Mouse (Mus musculus) induced T-regulatory cell, adult 2 months (primary cell): Measurements from ENCODE around the gene Ip6k3.

Experiments
- DNase-seq: peaks from one replicate; pipeline ENCODE4 v3.0.0-alpha.2; 2012; ENCODE audit warnings: low read depth

The Ip6k3 gene

GRCm38 (mm10) chr17:27152976-27153723 is 14.4 kb downstream of the Ip6k3 start:
- no peak for DNase-seq

GRCm38 (mm10) chr17:27151411-27151810 is 16.2 kb downstream of the Ip6k3 start:
- DNase-seq, result peak; percentile 53

- no peak for DNase-seq
These were observed 16.7 kb downstream of the Ip6k3 start for GRCm38 (mm10) chr17:27150871-27151270.

- DNase-seq, result no peak
These were observed 21.2 kb downstream of the Ip6k3 start for GRCm38 (mm10) chr17:27146323-27146923.

- DNase-seq, result no peak
These were observed 23.4 kb downstream of the Ip6k3 start for GRCm38 (mm10) chr17:27144152-27144551.

GRCm38 (mm10) chr17:27141971-27142450 is 25.6 kb downstream of the Ip6k3 start:
- DNase-seq, result no peak

GRCm38 (mm10) chr17:27140262-27140661 is 27.3 kb downstream of the Ip6k3 start:
- no peak for DNase-seq

- DNase-seq, result no peak
These were observed 28.3 kb downstream of the Ip6k3 start for GRCm38 (mm10) chr17:27139304-27139703.

- no peak for DNase-seq
These were observed 29.2 kb downstream of the Ip6k3 start for GRCm38 (mm10) chr17:27138396-27138795.

GRCm38 (mm10) chr17:27134715-27135114 is 32.9 kb downstream of the Ip6k3 start:
- DNase-seq, result peak; percentile 19

- no peak for DNase-seq
These were observed 33.4 kb downstream of the Ip6k3 start for GRCm38 (mm10) chr17:27134187-27134586.

GRCm38 (mm10) chr17:27133551-27134141 is 33.9 kb downstream of the Ip6k3 start, which contains the start of gene Uqcc2:
TSS of gene Uqcc2 (minus strand) at chr17:27133916.
- peak; percentile 99 for DNase-seq

GRCm38 (mm10) chr17:27132238-27132637 is 35.4 kb downstream of the Ip6k3 start:
- DNase-seq, result no peak

GRCm38 (mm10) chr17:27131240-27131665 is 36.3 kb downstream of the Ip6k3 start:
- no peak for DNase-seq

GRCm38 (mm10) chr17:27130246-27130645 is 37.3 kb downstream of the Ip6k3 start:
- no peak for DNase-seq

GRCm38 (mm10) chr17:27129819-27130218 is 37.8 kb downstream of the Ip6k3 start:
- DNase-seq, result no peak

- no peak for DNase-seq
These were observed 38.3 kb downstream of the Ip6k3 start for GRCm38 (mm10) chr17:27129291-27129690.

- DNase-seq, result no peak
These were observed 39.4 kb downstream of the Ip6k3 start for GRCm38 (mm10) chr17:27128189-27128588.

GRCm38 (mm10) chr17:27126974-27127373 is 40.6 kb downstream of the Ip6k3 start:
- DNase-seq, result no peak

GRCm38 (mm10) chr17:27125669-27126202 is 41.9 kb downstream of the Ip6k3 start:
- no peak for DNase-seq

- DNase-seq, result peak; percentile 77
These were observed 42.4 kb downstream of the Ip6k3 start for GRCm38 (mm10) chr17:27125185-27125584.

- no peak for DNase-seq
These were observed 43.7 kb downstream of the Ip6k3 start for GRCm38 (mm10) chr17:27123813-27124375.
